ENCODE assay signal across 10 mouse cellular contexts in genomic region chr14:62034664-62035063, GRCm38 (mm10).
DNase-seq lines count a peak whose midpoint lies in the region; ATAC-seq and TF ChIP-seq lines count a peak whose summit lies in the region.
"Had no signal": no experiment of that assay in that cellular context is flagged by ENCODE, and none has a peak within 500 bp of the region (broad histone marks: within the 10 kb centered on the region; RNA-seq: fewer than 3 reads in every experiment).

No protein-coding gene starts in this region.

- no peak overlapping the region for H3K27ac ChIP-seq in hindbrain, embryonic 11.5 days (ENCODE audit: low read depth, low read length)
- no peak overlapping the region for H3K27ac ChIP-seq in hindbrain, embryonic 12.5 days
- no peak overlapping the region for H3K27ac ChIP-seq in hindbrain, embryonic 15.5 days (replicated peaks)
- no peak overlapping the region for H3K27ac ChIP-seq in midbrain, postnatal 0 days (ENCODE audit: low read depth, low read length)

- no peak overlapping the region for H3K4me2 ChIP-seq in hindbrain, embryonic 11.5 days (replicated peaks; ENCODE audit: low read depth, low read length)
- no peak overlapping the region for H3K4me2 ChIP-seq in hindbrain, embryonic 12.5 days (replicated peaks)
- H3K4me2 ChIP-seq in hindbrain, embryonic 15.5 days, result no peak overlapping the region
- no peak overlapping the region for H3K4me2 ChIP-seq in midbrain, postnatal 0 days (ENCODE audit: low read depth, low read length, poor library complexity, severe bottlenecking)

- TF ChIP-seq POLR2A in brain, embryonic 14.5 days (IDR thresholded peaks at IDR 0.05; ENCODE audit: borderline replicate concordance, extremely low read depth, insufficient read depth, insufficient read length, poor library complexity, severe bottlenecking), result no peak

- no peak overlapping the region for H3K9ac ChIP-seq in hindbrain, embryonic 11.5 days (ENCODE audit: low read depth, low read length)
- H3K9ac ChIP-seq in hindbrain, embryonic 12.5 days, result no peak overlapping the region
- H3K9ac ChIP-seq in hindbrain, embryonic 15.5 days, result no peak overlapping the region
- H3K9ac ChIP-seq in midbrain, postnatal 0 days (replicated peaks; ENCODE audit: low read length, poor library complexity, severe bottlenecking), result no peak overlapping the region

- no peak for TF ChIP-seq CTCF in brain, embryonic 14.5 days (IDR thresholded peaks at IDR 0.05; ENCODE audit: borderline replicate concordance, extremely low read depth, insufficient read depth, insufficient read length)
- TF ChIP-seq CTCF in midbrain, postnatal 0 days (IDR thresholded peaks at IDR 0.05), result no peak

- peak; percentile 14 for DNase-seq in hindbrain, embryonic 11.5 days (ENCODE audit: low spot score)
- DNase-seq in brain, embryonic 14.5 days (ENCODE audit: low read depth), result peak; percentile 92
- peak; percentile 63 for DNase-seq in midbrain, postnatal 0 days (ENCODE audit: low spot score)
- no peak for DNase-seq in c-Kit-positive CD71-positive TER-119-positive erythroid progenitor cells, embryonic 14.5 days (ENCODE audit: low spot score)
- no peak for DNase-seq in adrenal gland, postnatal 14 days
- no peak for DNase-seq in ovary, postnatal 14 days (ENCODE audit: low spot score)
- DNase-seq: B cell, adult 2 months; lung, postnatal 36 days had no signal

- no peaks in the 10 kb centered on the region for H3K27me3 ChIP-seq in hindbrain, embryonic 11.5 days (ENCODE audit: control insufficient read depth, insufficient read depth, low read length)
- H3K27me3 ChIP-seq in hindbrain, embryonic 12.5 days, result no peaks in the 10 kb centered on the region
- H3K27me3 ChIP-seq in hindbrain, embryonic 15.5 days, result no peaks in the 10 kb centered on the region
- H3K27me3 ChIP-seq in midbrain, postnatal 0 days (ENCODE audit: insufficient read depth, low read length), result no peaks in the 10 kb centered on the region

- H3K4me1 ChIP-seq in hindbrain, embryonic 11.5 days (replicated peaks; ENCODE audit: control insufficient read depth, insufficient read depth, low read length), result no peaks in the 10 kb centered on the region
- H3K4me1 ChIP-seq in hindbrain, embryonic 12.5 days, result no peaks in the 10 kb centered on the region
- no peaks in the 10 kb centered on the region for H3K4me1 ChIP-seq in hindbrain, embryonic 15.5 days (replicated peaks)
- H3K4me1 ChIP-seq in midbrain, postnatal 0 days (ENCODE audit: insufficient read depth, low read length), result no peaks in the 10 kb centered on the region

- no peak for ATAC-seq in hindbrain, embryonic 11.5 days (ENCODE audit: low FRiP score)
- no peak for ATAC-seq in hindbrain, embryonic 12.5 days (ENCODE audit: low FRiP score)
- ATAC-seq in hindbrain, embryonic 15.5 days (ENCODE audit: low FRiP score, low read depth), result peak; percentile 81
- 0 out of 2 replicates have a peak, but pooled peaks have one; percentile 65 for ATAC-seq in midbrain, postnatal 0 days (ENCODE audit: low FRiP score)

- H3K9me3 ChIP-seq in hindbrain, embryonic 11.5 days (ENCODE audit: control insufficient read depth, low read length), result no peaks in the 10 kb centered on the region
- H3K9me3 ChIP-seq in hindbrain, embryonic 12.5 days (replicated peaks), result no peaks in the 10 kb centered on the region
- H3K9me3 ChIP-seq in hindbrain, embryonic 15.5 days, result no peaks in the 10 kb centered on the region
- H3K9me3 ChIP-seq in midbrain, postnatal 0 days (ENCODE audit: low read length), result no peaks in the 10 kb centered on the region

- H3K4me3 ChIP-seq in hindbrain, embryonic 11.5 days (ENCODE audit: low read depth, low read length), result no peak overlapping the region
- H3K4me3 ChIP-seq in hindbrain, embryonic 12.5 days, result no peak overlapping the region
- no peak overlapping the region for H3K4me3 ChIP-seq in hindbrain, embryonic 15.5 days
- no peak overlapping the region for H3K4me3 ChIP-seq in midbrain, postnatal 0 days (ENCODE audit: low read depth, low read length)

- WGBS in hindbrain, embryonic 11.5 days, result 34% methylated on average over 4 of the region's 4 CpGs
- 36% methylated on average over 4 of the region's 4 CpGs for WGBS in hindbrain, embryonic 12.5 days
- 27% methylated on average over 4 of the region's 4 CpGs for WGBS in hindbrain, embryonic 15.5 days
- 25% methylated on average over 4 of the region's 4 CpGs for WGBS in midbrain, postnatal 0 days

- no peaks in the 10 kb centered on the region for H3K36me3 ChIP-seq in hindbrain, embryonic 11.5 days (ENCODE audit: control insufficient read depth, insufficient read depth, low read length)
- no peaks in the 10 kb centered on the region for H3K36me3 ChIP-seq in hindbrain, embryonic 12.5 days
- no peaks in the 10 kb centered on the region for H3K36me3 ChIP-seq in hindbrain, embryonic 15.5 days
- no peaks in the 10 kb centered on the region for H3K36me3 ChIP-seq in midbrain, postnatal 0 days (ENCODE audit: insufficient read depth, low read length)

Comparison
In these comparisons a context has a peak if more than half of its experiments do, and no peak if none do; other contexts are left out.
1. ATAC-seq: peak in hindbrain, embryonic 15.5 days (single experiment) and midbrain, postnatal 0 days (single experiment); none in hindbrain, embryonic 11.5 days (single experiment) and hindbrain, embryonic 12.5 days (single experiment).
2. DNase-seq: peak in hindbrain, embryonic 11.5 days (single experiment), brain, embryonic 14.5 days (single experiment) and midbrain, postnatal 0 days (single experiment); none in c-Kit-positive CD71-positive TER-119-positive erythroid progenitor cells, embryonic 14.5 days (single experiment), adrenal gland, postnatal 14 days (single experiment) and ovary, postnatal 14 days (single experiment).